Mouse (Mus musculus) heart, embryonic 13.5 days (tissue): Measurements from ENCODE around the gene Adamts3. TPM values are rescaled to one million over a fixed set of nuclear protein-coding genes. Genes with fewer than 3 reads are reported as not detected.

ENCODE experiments used
- ATAC-seq: fragments of 200-750 bp; cut with Nextera tagmentation; 2 replicates; pipeline ENCODE4 v1.8.0; 2017; ENCODE audit warnings: moderate TSS enrichment; ENCODE audit not compliant: insufficient number of reproducible peaks, low FRiP score, low TSS enrichment; ENCODE audit errors: extremely low read depth
- H3K27ac ChIP-seq: fragments of 300-500 bp; sonication (generic); replicated peaks from 2 replicates; pipeline ENCODE4 v1.5.1; 2015; ENCODE audit warnings: moderate library complexity, mild to moderate bottlenecking, inconsistent platforms
- H3K27me3 ChIP-seq: fragments of 300-500 bp; sonication (generic); replicated peaks from 2 replicates; pipeline ENCODE4 v1.6.1; 2015; ENCODE audit warnings: mild to moderate bottlenecking, inconsistent platforms
- H3K36me3 ChIP-seq: fragments of 300-500 bp; sonication (generic); 2 replicates; pipeline ENCODE4 v1.6.1; 2015; ENCODE audit warnings: mild to moderate bottlenecking, inconsistent platforms
- H3K4me1 ChIP-seq: fragments of 300-500 bp; sonication (generic); 2 replicates; pipeline ENCODE4 v1.6.1; 2015; ENCODE audit warnings: inconsistent platforms
- H3K4me2 ChIP-seq: fragments of 300-500 bp; sonication (generic); 2 replicates; pipeline ENCODE4 v1.6.1; 2015; ENCODE audit warnings: inconsistent platforms, mild to moderate bottlenecking, moderate library complexity
- H3K4me3 ChIP-seq: fragments of 300-500 bp; sonication (generic); 2 replicates; pipeline ENCODE4 v1.5.1; 2015; ENCODE audit warnings: moderate library complexity, mild to moderate bottlenecking, inconsistent platforms
- H3K9ac ChIP-seq: fragments of 300-500 bp; sonication (generic); 2 replicates; pipeline ENCODE4 v1.6.1; 2015; ENCODE audit warnings: inconsistent platforms, mild to moderate bottlenecking, moderate library complexity
- H3K9me3 ChIP-seq: fragments of 300-500 bp; sonication (generic); 2 replicates; pipeline ENCODE4 v1.6.1; 2016; ENCODE audit warnings: inconsistent platforms
- WGBS: fragments of 180-500 bp; shearing (Covaris S2); methylation state at CpG from one replicate; pipeline ENCODE4 v1.1.7; 2015; ENCODE audit warnings: mixed read lengths; 5-methylcytosine and 5-hydroxymethylcytosine counted together
- polyA plus RNA-seq: library from polyadenylated mRNA; unstranded; fragments of >200 nt; fragmentation: Nextera tagmentation; extraction: Ambion mirVana; gene quantifications from 2 replicates; pipeline ENCODE4 v1.2.1, GENCODE M21; 2015

Adamts3 gene
- polyA plus RNA-seq, 1 experiment from 2014 or later = 3.5 TPM

- ATAC-seq = no peak
- H3K4me1 ChIP-seq = peaks cover 34% of the 10 kb centered on the region
- 9% methylated on average over 1 of the region's 1 CpGs for WGBS
- H3K27ac ChIP-seq = peak overlapping the region; percentile 59
- no peak overlapping the region for H3K9ac ChIP-seq
- no peak overlapping the region for H3K4me2 ChIP-seq
- no peaks in the 10 kb centered on the region for H3K9me3 ChIP-seq
- no peaks in the 10 kb centered on the region for H3K27me3 ChIP-seq
- H3K36me3 ChIP-seq = 0 out of 2 replicates have a peak, but pooled peaks cover 6% of the 10 kb centered on the region
- H3K4me3 ChIP-seq = no peak overlapping the region
Measured at GRCm38 (mm10) chr5:89704264-89704663, 178.9 kb downstream of the Adamts3 start.

DNA sequence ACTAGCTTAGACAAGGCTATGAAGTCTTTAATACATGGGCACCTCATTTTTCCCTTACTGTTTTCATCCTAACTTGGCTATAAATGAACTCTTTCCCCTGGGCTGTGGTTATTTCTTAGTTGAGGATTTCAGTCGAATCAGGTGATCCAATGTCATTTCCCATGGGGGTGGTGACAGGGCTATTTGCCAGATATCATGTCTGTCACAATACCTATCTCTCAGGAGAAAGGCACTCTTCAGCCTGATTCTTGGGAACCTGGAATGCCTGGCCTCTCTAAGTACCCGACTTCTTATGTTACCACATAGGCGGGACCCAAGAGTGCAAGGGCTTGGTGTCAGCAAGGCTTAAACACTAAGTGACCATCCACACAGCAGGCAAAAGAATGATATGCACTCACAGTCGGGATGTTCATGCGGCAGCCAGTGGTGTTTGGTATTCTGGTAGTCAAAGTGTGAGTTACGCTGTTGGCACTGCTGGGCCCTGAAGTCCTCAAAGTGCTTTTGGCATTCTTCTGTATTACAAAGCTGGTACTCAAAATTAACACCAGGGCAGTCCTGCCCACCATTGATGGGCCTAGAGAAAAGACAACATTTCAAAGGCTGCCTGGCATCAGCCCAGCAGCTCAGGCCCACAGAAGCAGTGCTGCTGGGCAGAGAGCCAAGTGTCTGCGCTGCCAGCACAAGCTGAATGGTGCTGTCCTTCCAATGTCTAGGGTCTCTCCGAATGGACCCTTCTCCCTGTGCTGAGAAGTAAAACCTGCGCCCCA, 181.7 kb downstream of the Adamts3 start:
- H3K27me3 ChIP-seq = no peaks in the 10 kb centered on the region
- no peaks in the 10 kb centered on the region for H3K9me3 ChIP-seq
- H3K36me3 ChIP-seq = no peaks in the 10 kb centered on the region
- H3K4me1 ChIP-seq = peaks cover 34% of the 10 kb centered on the region
- H3K9ac ChIP-seq = no peak overlapping the region
- no peak overlapping the region for H3K4me3 ChIP-seq
- H3K27ac ChIP-seq = peak overlapping the region; percentile 51
- H3K4me2 ChIP-seq = no peak overlapping the region
- ATAC-seq = peak; percentile 46; the same call in 1 of the 2 replicates
- 37% methylated on average over 9 of the region's 9 CpGs for WGBS

GRCm38 (mm10) chr5:89687826-89688225, 195.3 kb downstream of the Adamts3 start:
- Histone ChIP-seq H3K4me1 (no peaks in the 10 kb centered on the region), H3K9me3 (no peaks in the 10 kb centered on the region), H3K4me3 (no peak overlapping the region), H3K27ac (no peak overlapping the region), H3K9ac (no peak overlapping the region), H3K27me3 (no peaks in the 10 kb centered on the region), H3K36me3 (0 out of 2 replicates have a peak, but pooled peaks cover 3% of the 10 kb centered on the region), H3K4me2 (no peak overlapping the region)
- 79% methylated on average over 1 of the region's 1 CpGs for WGBS
- no peak for ATAC-seq

DNA sequence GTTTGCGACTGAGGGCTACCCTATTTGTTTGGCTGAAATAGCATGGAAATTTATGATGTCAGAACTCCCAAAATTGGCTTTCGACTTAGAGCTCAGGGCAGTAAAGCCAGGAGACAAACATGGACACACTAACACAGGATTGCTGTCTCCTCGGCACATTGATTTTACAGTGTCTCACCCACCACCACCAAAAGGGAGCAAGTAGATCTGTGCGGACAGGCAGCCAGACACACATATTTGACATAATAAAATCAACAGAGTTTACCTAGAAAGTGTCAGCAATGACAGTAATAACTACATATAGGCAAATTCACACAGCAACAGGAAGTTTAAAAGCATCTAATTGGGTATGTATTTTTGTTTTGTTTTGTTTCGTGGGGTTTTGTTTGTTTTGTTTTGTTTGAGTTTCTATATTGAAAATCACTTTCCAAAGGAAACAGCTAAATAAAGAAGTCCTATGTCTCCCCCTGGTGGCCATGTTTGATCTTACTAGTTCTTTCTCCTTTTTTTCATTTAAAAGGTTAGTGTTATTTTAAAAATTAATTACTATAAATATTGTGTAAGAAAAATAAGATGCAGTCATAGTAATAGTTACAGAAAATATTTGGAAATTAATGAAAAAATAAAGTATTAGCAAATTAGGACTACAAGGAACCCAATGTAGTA, 203.1 kb downstream of the Adamts3 start:
- 57% methylated on average over 5 of the region's 5 CpGs for WGBS
- Histone ChIP-seq H3K4me1 (no peaks in the 10 kb centered on the region), H3K27ac (no peak overlapping the region), H3K27me3 (no peaks in the 10 kb centered on the region), H3K9ac (no peak overlapping the region), H3K4me3 (no peak overlapping the region), H3K4me2 (no peak overlapping the region), H3K36me3 (no peaks in the 10 kb centered on the region; the same call in 1 of the 2 replicates), H3K9me3 (no peaks in the 10 kb centered on the region)
- no peak for ATAC-seq

GRCm38 (mm10) chr5:89678148-89678547, 205.0 kb downstream of the Adamts3 start:
- Histone ChIP-seq H3K4me3 (no peak overlapping the region), H3K4me2 (no peak overlapping the region), H3K4me1 (no peaks in the 10 kb centered on the region; the same call in 1 of the 2 replicates), H3K36me3 (no peaks in the 10 kb centered on the region; the same call in 1 of the 2 replicates), H3K9me3 (no peaks in the 10 kb centered on the region), H3K27ac (no peak overlapping the region), H3K9ac (no peak overlapping the region), H3K27me3 (no peaks in the 10 kb centered on the region)
- ATAC-seq = no peak
- WGBS = 78% methylated on average over 4 of the region's 4 CpGs

GRCm38 (mm10) chr5:89674066-89674848, 208.9 kb downstream of the Adamts3 start:
- H3K9me3 ChIP-seq = no peaks in the 10 kb centered on the region
- WGBS = 70% methylated on average over 9 of the region's 9 CpGs

GRCm38 (mm10) chr5:89672950-89673349, 210.2 kb downstream of the Adamts3 start:
- no peak overlapping the region for H3K27ac ChIP-seq

More at GRCm38 (mm10) chr5:89674066-89674848, 208.9 kb downstream of the Adamts3 start:
- no peaks in the 10 kb centered on the region; the same call in 1 of the 2 replicates for H3K36me3 ChIP-seq
- no peak overlapping the region for H3K4me2 ChIP-seq
- H3K27me3 ChIP-seq = no peaks in the 10 kb centered on the region
- H3K4me1 ChIP-seq = no peaks in the 10 kb centered on the region; the same call in 1 of the 2 replicates
- no peak overlapping the region for H3K27ac ChIP-seq
- no peak for ATAC-seq
- no peak overlapping the region for H3K4me3 ChIP-seq
- no peak overlapping the region for H3K9ac ChIP-seq

GRCm38 (mm10) chr5:89654327-89654726, 228.8 kb downstream of the Adamts3 start:
- H3K4me2 ChIP-seq = no peak overlapping the region

More at GRCm38 (mm10) chr5:89672950-89673349, 210.2 kb downstream of the Adamts3 start:
- Histone ChIP-seq H3K9me3 (no peaks in the 10 kb centered on the region), H3K4me1 (no peaks in the 10 kb centered on the region; the same call in 1 of the 2 replicates), H3K27me3 (no peaks in the 10 kb centered on the region), H3K4me2 (no peak overlapping the region), H3K9ac (no peak overlapping the region), H3K36me3 (no peaks in the 10 kb centered on the region; the same call in 1 of the 2 replicates), H3K4me3 (no peak overlapping the region)
- 62% methylated on average over 4 of the region's 4 CpGs for WGBS
- ATAC-seq = no peak

GRCm38 (mm10) chr5:89653862-89654261, 229.3 kb downstream of the Adamts3 start:
- no peak for ATAC-seq
- H3K27ac ChIP-seq = no peak overlapping the region

More at GRCm38 (mm10) chr5:89654327-89654726, 228.8 kb downstream of the Adamts3 start:
- no peak overlapping the region for H3K27ac ChIP-seq
- no peaks in the 10 kb centered on the region for H3K4me1 ChIP-seq
- no peaks in the 10 kb centered on the region for H3K9me3 ChIP-seq
- no peak overlapping the region for H3K9ac ChIP-seq
- no peaks in the 10 kb centered on the region for H3K36me3 ChIP-seq
- no peaks in the 10 kb centered on the region for H3K27me3 ChIP-seq
- ATAC-seq = no peak
- H3K4me3 ChIP-seq = no peak overlapping the region
- WGBS = 66% methylated on average over 1 of the region's 1 CpGs

DNA sequence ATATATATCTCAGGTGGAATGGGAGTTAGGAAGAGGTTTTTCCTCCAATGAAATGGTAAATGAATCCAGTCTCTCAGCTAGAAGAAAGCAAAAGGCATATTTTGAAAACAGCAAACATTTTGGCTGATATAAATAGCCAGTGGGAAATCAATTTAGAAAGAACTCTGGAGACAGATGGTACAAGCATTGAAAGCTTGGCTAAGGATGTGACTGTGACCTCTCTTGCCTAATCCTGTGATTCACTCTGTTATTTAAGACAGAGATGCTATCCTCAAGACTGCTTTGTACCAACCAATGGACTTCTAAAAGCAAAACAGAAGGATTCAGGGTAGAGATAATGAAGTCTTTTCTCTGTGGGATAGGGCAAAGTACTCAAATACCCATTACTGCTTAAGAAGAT, 236.2 kb downstream of the Adamts3 start:
- H3K4me3 ChIP-seq = no peak overlapping the region
- H3K27ac ChIP-seq = no peak overlapping the region
- no peaks in the 10 kb centered on the region for H3K27me3 ChIP-seq
- H3K9me3 ChIP-seq = no peaks in the 10 kb centered on the region
- no peak for ATAC-seq
- no peaks in the 10 kb centered on the region for H3K36me3 ChIP-seq
- no peak overlapping the region for H3K9ac ChIP-seq
- no peak overlapping the region for H3K4me2 ChIP-seq
- H3K4me1 ChIP-seq = no peaks in the 10 kb centered on the region

More at GRCm38 (mm10) chr5:89653862-89654261, 229.3 kb downstream of the Adamts3 start:
- WGBS = 71% methylated on average over 2 of the region's 2 CpGs
- Histone ChIP-seq H3K4me1 (no peaks in the 10 kb centered on the region), H3K4me3 (no peak overlapping the region), H3K36me3 (no peaks in the 10 kb centered on the region), H3K27me3 (no peaks in the 10 kb centered on the region), H3K4me2 (no peak overlapping the region), H3K9me3 (no peaks in the 10 kb centered on the region), H3K9ac (no peak overlapping the region)

- no peaks in the 10 kb centered on the region for H3K4me1 ChIP-seq
- ATAC-seq = no peak
- H3K4me2 ChIP-seq = no peak overlapping the region
- H3K4me3 ChIP-seq = no peak overlapping the region
- no peak overlapping the region for H3K27ac ChIP-seq
- H3K27me3 ChIP-seq = no peaks in the 10 kb centered on the region
- H3K9me3 ChIP-seq = no peaks in the 10 kb centered on the region
- no peaks in the 10 kb centered on the region for H3K36me3 ChIP-seq
- no peak overlapping the region for H3K9ac ChIP-seq
- 78% methylated on average over 2 of the region's 2 CpGs for WGBS
Measured at GRCm38 (mm10) chr5:89635434-89635833, 247.7 kb downstream of the Adamts3 start.
